ENCODE assay signal across 8 mouse cellular contexts in genomic region chr17:84626857-84627305, GRCm38 (mm10). TPM values are rescaled to one million over a fixed set of nuclear protein-coding genes. Genes with fewer than 3 reads are reported as not detected.
DNase-seq lines count a peak whose midpoint lies in the region; ATAC-seq and TF ChIP-seq lines count a peak whose summit lies in the region.
"Had no signal": no experiment of that assay in that cellular context is flagged by ENCODE, and none has a peak within 500 bp of the region (broad histone marks: within the 10 kb centered on the region; RNA-seq: fewer than 3 reads in every experiment).

No protein-coding gene starts in this region.

- TF ChIP-seq CTCF in forebrain, postnatal 0 days (IDR thresholded peaks at IDR 0.05; ENCODE audit: low read depth), result no peak; the same call in 1 of the 2 replicates

- H3K4me2 ChIP-seq in forebrain, postnatal 0 days (ENCODE audit: low read depth), result peak overlapping the region; percentile 71
- peak overlapping the region; percentile 69 for H3K4me2 ChIP-seq in liver, embryonic 12.5 days

- H3K4me1 ChIP-seq in megakaryocyte, embryonic 14.5 days, result peaks cover 9% of the 10 kb centered on the region
- H3K4me1 ChIP-seq in forebrain, postnatal 0 days (ENCODE audit: insufficient read depth), result peaks cover 6% of the 10 kb centered on the region; the same call in 1 of the 2 replicates
- H3K4me1 ChIP-seq in liver, embryonic 12.5 days, result peaks cover 11% of the 10 kb centered on the region

- peak overlapping the region; percentile 26 for H3K4me3 ChIP-seq in megakaryocyte, embryonic 14.5 days (replicated peaks)
- H3K4me3 ChIP-seq in forebrain, postnatal 0 days (ENCODE audit: low read depth, low read length), result peak overlapping the region; percentile 68
- H3K4me3 ChIP-seq in liver, embryonic 12.5 days, result peak overlapping the region; percentile 50

- peaks cover 4% of the 10 kb centered on the region for H3K27me3 ChIP-seq in megakaryocyte, embryonic 14.5 days (replicated peaks)
- no peaks in the 10 kb centered on the region for H3K27me3 ChIP-seq in forebrain, postnatal 0 days (ENCODE audit: insufficient read depth, low read length)
- no peaks in the 10 kb centered on the region for H3K27me3 ChIP-seq in liver, embryonic 12.5 days (replicated peaks)

- peak overlapping the region; percentile 66 for H3K9ac ChIP-seq in forebrain, postnatal 0 days
- peak overlapping the region; percentile 12; the same call in 1 of the 2 replicates for H3K9ac ChIP-seq in liver, embryonic 12.5 days

- peak; percentile 46 for DNase-seq in cerebellum, adult 9-10 months
- peak; percentile 45 for DNase-seq in forebrain, postnatal 0 days
- DNase-seq in thymus, postnatal 36 days, result no peak
- no peak for DNase-seq in gastrocnemius, postnatal 4 days (ENCODE audit: low spot score in 2 of 2)

- WGBS in forebrain, postnatal 0 days, result 23% methylated on average over 9 of the region's 9 CpGs
- 39% methylated on average over 9 of the region's 9 CpGs for WGBS in liver, embryonic 12.5 days (ENCODE audit: insufficient replicate concordance)

- no peak for ATAC-seq in megakaryocyte, adult 5-6 weeks (ENCODE audit: poor library complexity, severe bottlenecking)
- ATAC-seq in forebrain, postnatal 0 days, result peak; percentile 41
- no peak for ATAC-seq in liver, embryonic 12.5 days

- peak overlapping the region; percentile 64; the same call in 1 of the 2 replicates for H3K27ac ChIP-seq in forebrain, postnatal 0 days (ENCODE audit: low read depth, low read length)
- no peak overlapping the region for H3K27ac ChIP-seq in liver, embryonic 12.5 days

- H3K9me3 ChIP-seq in megakaryocyte, embryonic 14.5 days, result peaks cover 7% of the 10 kb centered on the region
- no peaks in the 10 kb centered on the region for H3K9me3 ChIP-seq in forebrain, postnatal 0 days (ENCODE audit: low read length)
- no peaks in the 10 kb centered on the region for H3K9me3 ChIP-seq in liver, embryonic 12.5 days (replicated peaks)

- no peaks in the 10 kb centered on the region for H3K36me3 ChIP-seq in megakaryocyte, embryonic 14.5 days (replicated peaks; ENCODE audit: low read length)
- no peaks in the 10 kb centered on the region for H3K36me3 ChIP-seq in forebrain, postnatal 0 days (ENCODE audit: insufficient read depth)
- H3K36me3 ChIP-seq in liver, embryonic 12.5 days, result no peaks in the 10 kb centered on the region

RNA-seq across cellular contexts. Expression of gene Dync2li1, which starts 0.6 kb away (rescaled TPM):
- 0.19 TPM in 1 of 2 replicates, not detected in the other for polyA plus RNA-seq in megakaryocyte, embryonic 14.5 days (2012; ENCODE audit: insufficient read depth, low replicate concordance)
- total RNA-seq in megakaryocyte, adult 5-6 weeks (2015), result 2.6 and 3.3 TPM in 2 replicates
- 0.88 and 1.1 TPM in 2 replicates for total RNA-seq in megakaryocyte, adult 5-6 weeks (2017)
- 14.0 and 19.1 TPM in 2 replicates for total RNA-seq in forebrain, postnatal 0 days (2014; rRNA removed)
- polyA plus RNA-seq in forebrain, postnatal 0 days (2015; fragmentation: Nextera tagmentation; extraction: Ambion mirVana), result 38.9 and 42.1 TPM in 2 replicates
- 3.3 and 4.2 TPM in 2 replicates for polyA plus RNA-seq in liver, embryonic 12.5 days (2016; fragmentation: Nextera tagmentation; extraction: Ambion mirVana)
- 1 to 10 TPM; 6.8 TPM for total RNA-seq in gastrocnemius, postnatal 4 days (2021)

RNA-seq across cellular contexts. Expression of gene Abcg8, which starts 49.2 kb away (rescaled TPM):
- 0.04 and 1.2 TPM in 2 replicates for polyA plus RNA-seq in megakaryocyte, embryonic 14.5 days (2012; ENCODE audit: insufficient read depth, low replicate concordance)
- not detected in 2 replicates for total RNA-seq in megakaryocyte, adult 5-6 weeks (2015)
- not detected in 2 replicates for total RNA-seq in megakaryocyte, adult 5-6 weeks (2017)
- total RNA-seq in forebrain, postnatal 0 days (2014; rRNA removed), result 0.10 TPM in 1 of 2 replicates, not detected in the other
- 0.09 and 0.17 TPM in 2 replicates for polyA plus RNA-seq in forebrain, postnatal 0 days (2015; fragmentation: Nextera tagmentation; extraction: Ambion mirVana)
- 0.14 and 0.28 TPM in 2 replicates for polyA plus RNA-seq in liver, embryonic 12.5 days (2016; fragmentation: Nextera tagmentation; extraction: Ambion mirVana)
- under 1 TPM; 0.10 TPM for total RNA-seq in gastrocnemius, postnatal 4 days (2021)
- total RNA-seq: common myeloid progenitor, adult 5-6 weeks had no signal

RNA-seq across cellular contexts. Expression of gene Abcg5, which starts 55.9 kb away (rescaled TPM):
- 0.37 TPM in 1 of 2 replicates, not detected in the other for polyA plus RNA-seq in megakaryocyte, embryonic 14.5 days (2012; ENCODE audit: insufficient read depth, low replicate concordance)
- total RNA-seq in megakaryocyte, adult 5-6 weeks (2015), result not detected in 2 replicates
- total RNA-seq in megakaryocyte, adult 5-6 weeks (2017), result 0.16 TPM in 1 of 2 replicates, not detected in the other
- total RNA-seq in forebrain, postnatal 0 days (2014; rRNA removed), result 0.54 and 1.5 TPM in 2 replicates
- 0.88 and 1.2 TPM in 2 replicates for polyA plus RNA-seq in forebrain, postnatal 0 days (2015; fragmentation: Nextera tagmentation; extraction: Ambion mirVana)
- 0.14 and 0.26 TPM in 2 replicates for polyA plus RNA-seq in liver, embryonic 12.5 days (2016; fragmentation: Nextera tagmentation; extraction: Ambion mirVana)
- not detected for total RNA-seq in gastrocnemius, postnatal 4 days (2021)
- total RNA-seq: common myeloid progenitor, adult 5-6 weeks had no signal

Comparison
In these comparisons a context has a peak if more than half of its experiments do, and no peak if none do; other contexts are left out.
1. DNase-seq: peak in cerebellum, adult 9-10 months (single experiment) and forebrain, postnatal 0 days (single experiment); none in thymus, postnatal 36 days (0 of 2) and gastrocnemius, postnatal 4 days (0 of 2).
2. Peak in every context shown above with its lines, with median percentiles within 50 percentile points of each other: H3K4me3 ChIP-seq.